Mouse (Mus musculus) effector memory CD4-positive, alpha-beta T cell, adult 7 months (primary cell): Measurements from ENCODE around the gene Slc25a51. TPM values are rescaled to one million over a fixed set of nuclear protein-coding genes. Genes with fewer than 3 reads are reported as not detected.

ENCODE experiments used
- polyA plus RNA-seq: library from polyadenylated mRNA; unstranded; fragments of 100-300 nt; shearing (Covaris generic); gene quantifications from one replicate; pipeline ENCODE4 v1.2.1, GENCODE M21; 2017

Slc25a51 gene
- 36.6 TPM for polyA plus RNA-seq

DNA sequence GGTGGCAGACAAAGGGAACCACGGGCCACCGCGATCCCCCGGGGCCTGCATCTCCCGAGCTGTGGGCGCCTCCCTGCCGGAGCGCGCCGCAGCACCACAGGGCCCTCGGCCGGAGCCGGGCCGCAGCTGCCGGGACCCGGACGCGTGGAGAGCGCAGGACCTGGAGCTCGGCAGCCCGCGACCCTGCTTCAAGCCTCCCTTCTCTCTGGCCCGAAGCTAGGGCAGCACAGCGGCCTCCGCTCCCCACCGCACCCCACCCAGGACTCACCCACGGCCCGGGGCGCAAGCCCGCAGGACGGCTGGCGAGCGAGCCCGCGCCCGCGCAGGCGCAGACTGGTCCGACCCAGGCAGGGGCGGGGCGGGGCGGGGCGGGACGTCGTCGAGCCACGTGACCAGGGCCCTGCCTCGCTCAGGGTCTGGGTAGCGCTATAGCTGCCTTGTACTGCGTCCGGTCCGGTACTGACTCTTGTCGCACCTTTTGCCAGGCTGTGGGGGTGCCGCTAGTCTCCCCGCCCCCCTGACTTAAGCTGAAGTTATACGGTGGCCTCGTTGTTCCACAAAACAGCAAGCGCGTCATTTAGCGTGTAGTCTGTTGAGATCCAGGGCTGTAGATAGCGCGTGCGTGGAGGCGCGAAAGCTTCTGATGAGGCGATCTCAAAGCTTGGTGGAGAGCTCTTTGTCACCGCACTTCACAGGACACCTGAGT is at the start of gene Slc25a51:
Gene Slc25a51, minus strand, starts transcription at position 340 of the 706 bp plus-strand sequence.

Other genes with a start within 250 kb of the Slc25a51 start
- gene Frmpd1, start 223.9 kb downstream of the Slc25a51 start, polyA plus RNA-seq, result 0.07 TPM
- gene Trmt10b, start 111.6 kb downstream of the Slc25a51 start, polyA plus RNA-seq, result 10.0 TPM
- gene Dcaf10, start 66.7 kb downstream of the Slc25a51 start, polyA plus RNA-seq, result 23.7 TPM
- gene Exosc3, start 66.0 kb downstream of the Slc25a51 start, polyA plus RNA-seq, result 93.9 TPM
- 1.2 TPM for gene Shb, start 123.7 kb upstream of the Slc25a51 start, polyA plus RNA-seq